Mouse (Mus musculus): ENCODE data around the gene Sec14l4. TPM values are rescaled to one million over a fixed set of nuclear protein-coding genes. Genes with fewer than 3 reads are reported as not detected.

Gene Sec14l4
- polyA plus RNA-seq, 1 experiment from 2014 or later = 0.41 TPM

- Histone ChIP-seq H3K4me1 (ENCODE audit: insufficient read depth, low read length) (no peaks in the 10 kb centered on the region), H3K4me2 (replicated peaks; ENCODE audit: low read depth, low read length) (no peak overlapping the region), H3K9ac (replicated peaks; ENCODE audit: low read length) (no peak overlapping the region), H3K4me3 (ENCODE audit: low read length) (no peak overlapping the region), H3K36me3 (ENCODE audit: insufficient read depth, low read length) (no peaks in the 10 kb centered on the region), H3K9me3 (ENCODE audit: low read length) (no peaks in the 10 kb centered on the region), H3K27ac (ENCODE audit: low read length) (no peak overlapping the region), H3K27me3 (ENCODE audit: insufficient read depth, low read length) (no peaks in the 10 kb centered on the region)
- WGBS = 44% methylated on average over 6 of the region's 6 CpGs
- ATAC-seq (ENCODE audit: low FRiP score, low TSS enrichment) = no peak
Measured at GRCm38 (mm10) chr11:4062981-4063380, 31.7 kb downstream of the Sec14l4 start.

GRCm38 (mm10) chr11:4064627-4065122 is 33.4 kb downstream of the Sec14l4 start, which contains the start of gene Sec14l3:
Gene Sec14l3, plus strand, starts transcription at chr11:4064841.
- no peak for ATAC-seq (ENCODE audit: low FRiP score, low TSS enrichment)
- WGBS = 68% methylated on average over 5 of the region's 5 CpGs
- H3K9ac ChIP-seq (replicated peaks; ENCODE audit: low read length) = no peak within 1 kb of the TSS

GRCm38 (mm10) chr11:4069664-4070063 is 38.4 kb downstream of the Sec14l4 start:
- no peak for ATAC-seq (ENCODE audit: low FRiP score, low TSS enrichment)
- 77% methylated on average over 1 of the region's 1 CpGs for WGBS
- Histone ChIP-seq H3K36me3 (ENCODE audit: insufficient read depth, low read length) (no peaks in the 10 kb centered on the region), H3K27ac (ENCODE audit: low read length) (no peak overlapping the region), H3K4me3 (ENCODE audit: low read length) (no peak overlapping the region), H3K4me1 (ENCODE audit: insufficient read depth, low read length) (no peaks in the 10 kb centered on the region), H3K9me3 (ENCODE audit: low read length) (no peaks in the 10 kb centered on the region), H3K27me3 (ENCODE audit: insufficient read depth, low read length) (no peaks in the 10 kb centered on the region), H3K4me2 (replicated peaks; ENCODE audit: low read depth, low read length) (no peak overlapping the region), H3K9ac (replicated peaks; ENCODE audit: low read length) (no peak overlapping the region)

More at GRCm38 (mm10) chr11:4064627-4065122, 33.4 kb downstream of the Sec14l4 start, which contains the start of gene Sec14l3:
- Histone ChIP-seq H3K27ac (ENCODE audit: low read length) (no peak within 1 kb of the TSS), H3K4me3 (ENCODE audit: low read length) (no peak within 1 kb of the TSS), H3K9me3 (ENCODE audit: low read length) (no peaks in the 10 kb centered on the region), H3K4me2 (replicated peaks; ENCODE audit: low read depth, low read length) (no peak within 1 kb of the TSS), H3K4me1 (ENCODE audit: insufficient read depth, low read length) (no peaks in the 10 kb centered on the region), H3K36me3 (ENCODE audit: insufficient read depth, low read length) (no peaks in the 10 kb centered on the region), H3K27me3 (ENCODE audit: insufficient read depth, low read length) (no peaks in the 10 kb centered on the region)

GRCm38 (mm10) chr11:4076633-4077032 is 45.4 kb downstream of the Sec14l4 start:
- WGBS = 10% methylated on average over 8 of the region's 8 CpGs
- H3K27me3 ChIP-seq (ENCODE audit: insufficient read depth, low read length) = no peaks in the 10 kb centered on the region
- ATAC-seq (ENCODE audit: low FRiP score, low TSS enrichment) = no peak

DNA sequence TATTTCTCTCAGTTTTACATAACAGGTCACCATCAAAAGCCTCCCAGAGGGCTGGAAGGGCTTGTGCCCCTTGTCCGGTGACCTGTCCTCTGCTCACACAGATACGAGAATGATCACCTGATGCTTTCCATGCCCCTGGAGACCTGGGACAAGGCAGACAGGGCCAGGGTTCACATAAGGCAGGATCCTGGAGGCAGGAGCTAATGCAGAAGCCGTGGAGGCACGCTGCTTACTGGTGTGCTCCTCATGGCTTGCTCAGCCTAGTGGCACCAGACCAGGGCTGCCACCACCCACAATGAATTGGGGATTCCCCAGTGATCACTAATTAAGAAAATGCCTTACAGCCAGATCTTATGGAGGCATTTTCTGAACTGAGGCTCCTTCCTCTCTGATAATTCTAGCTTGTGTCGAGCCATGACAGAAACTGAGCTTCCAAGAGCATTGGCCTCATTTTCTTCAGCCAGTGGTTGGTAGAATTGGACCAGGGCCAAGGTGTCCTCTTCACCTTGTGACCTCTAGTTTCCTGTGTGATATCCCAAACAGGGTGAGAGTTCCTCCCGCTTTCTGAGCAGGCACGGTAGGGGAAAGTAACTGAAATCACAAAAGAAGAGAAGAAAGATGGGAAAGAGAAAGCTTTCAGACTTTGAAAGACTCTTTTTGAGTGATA is 47.1 kb downstream of the Sec14l4 start:
- WGBS = 84% methylated on average over 7 of the region's 7 CpGs
- no peaks in the 10 kb centered on the region for H3K9me3 ChIP-seq (ENCODE audit: low read length)
- no peak overlapping the region for H3K4me3 ChIP-seq (ENCODE audit: low read length)
- ATAC-seq (ENCODE audit: low FRiP score, low TSS enrichment) = no peak
- no peak overlapping the region for H3K9ac ChIP-seq (replicated peaks; ENCODE audit: low read length)
- H3K27me3 ChIP-seq (ENCODE audit: insufficient read depth, low read length) = no peaks in the 10 kb centered on the region
- no peaks in the 10 kb centered on the region for H3K4me1 ChIP-seq (ENCODE audit: insufficient read depth, low read length)
- H3K4me2 ChIP-seq (replicated peaks; ENCODE audit: low read depth, low read length) = no peak overlapping the region
- no peak overlapping the region for H3K27ac ChIP-seq (ENCODE audit: low read length)
- H3K36me3 ChIP-seq (ENCODE audit: insufficient read depth, low read length) = no peaks in the 10 kb centered on the region

More at GRCm38 (mm10) chr11:4076633-4077032, 45.4 kb downstream of the Sec14l4 start:
- Histone ChIP-seq H3K4me1 (ENCODE audit: insufficient read depth, low read length) (no peaks in the 10 kb centered on the region), H3K36me3 (ENCODE audit: insufficient read depth, low read length) (no peaks in the 10 kb centered on the region), H3K9me3 (ENCODE audit: low read length) (no peaks in the 10 kb centered on the region), H3K9ac (replicated peaks; ENCODE audit: low read length) (no peak overlapping the region), H3K4me2 (replicated peaks; ENCODE audit: low read depth, low read length) (no peak overlapping the region), H3K27ac (ENCODE audit: low read length) (no peak overlapping the region), H3K4me3 (ENCODE audit: low read length) (no peak overlapping the region)

GRCm38 (mm10) chr11:4080219-4080618 is 49.0 kb downstream of the Sec14l4 start:
- Histone ChIP-seq H3K27me3 (ENCODE audit: insufficient read depth, low read length) (no peaks in the 10 kb centered on the region), H3K4me2 (replicated peaks; ENCODE audit: low read depth, low read length) (no peak overlapping the region), H3K9ac (replicated peaks; ENCODE audit: low read length) (no peak overlapping the region), H3K9me3 (ENCODE audit: low read length) (no peaks in the 10 kb centered on the region), H3K4me1 (ENCODE audit: insufficient read depth, low read length) (no peaks in the 10 kb centered on the region), H3K27ac (ENCODE audit: low read length) (no peak overlapping the region), H3K36me3 (ENCODE audit: insufficient read depth, low read length) (no peaks in the 10 kb centered on the region), H3K4me3 (ENCODE audit: low read length) (no peak overlapping the region)
- ATAC-seq (ENCODE audit: low FRiP score, low TSS enrichment) = no peak
- 8% methylated on average over 4 of the region's 4 CpGs for WGBS

DNA sequence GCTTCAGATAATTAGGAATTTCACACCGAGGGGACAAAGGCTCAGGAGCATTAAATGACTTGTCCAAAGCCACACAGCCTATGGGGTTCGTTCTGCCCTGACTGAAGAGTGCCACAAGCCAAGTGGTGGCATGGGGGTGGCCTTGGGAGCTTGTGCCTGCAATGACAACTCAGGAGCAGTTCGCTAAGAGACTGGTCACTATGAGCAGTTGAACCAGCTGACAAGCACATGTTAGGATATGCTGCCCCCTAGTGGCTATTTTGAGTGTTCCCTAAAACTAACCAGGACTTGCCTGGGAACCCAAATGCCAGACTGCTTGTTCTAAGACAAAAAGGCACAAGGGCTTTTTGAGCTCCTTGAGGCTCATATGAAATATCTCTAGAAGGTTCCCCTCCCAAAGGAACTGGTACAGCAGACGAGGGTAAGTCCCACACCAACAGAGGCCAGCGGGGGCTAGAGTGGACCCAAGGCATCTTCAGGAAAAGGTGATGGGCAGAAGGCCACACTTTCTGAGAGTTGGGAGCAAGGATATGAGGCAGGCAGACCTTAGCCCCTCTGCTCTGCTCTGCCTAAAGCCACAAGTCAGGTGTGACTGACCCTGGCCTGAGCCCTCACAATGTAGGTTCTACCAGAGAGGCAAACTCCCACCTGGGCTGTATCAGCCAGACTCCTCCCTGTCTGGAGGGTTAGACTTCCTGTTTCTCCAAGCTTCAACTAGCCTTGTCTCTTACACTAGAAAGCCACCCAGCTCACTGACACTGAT is 52.2 kb downstream of the Sec14l4 start:
- no peaks in the 10 kb centered on the region for H3K27me3 ChIP-seq (ENCODE audit: insufficient read depth, low read length)
- no peak overlapping the region for H3K27ac ChIP-seq (ENCODE audit: low read length)
- ATAC-seq (ENCODE audit: low FRiP score, low TSS enrichment) = no peak
- no peaks in the 10 kb centered on the region for H3K36me3 ChIP-seq (ENCODE audit: insufficient read depth, low read length)
- 28% methylated on average over 5 of the region's 5 CpGs for WGBS
- no peak overlapping the region for H3K9ac ChIP-seq (replicated peaks; ENCODE audit: low read length)
- no peaks in the 10 kb centered on the region for H3K4me1 ChIP-seq (ENCODE audit: insufficient read depth, low read length)
- H3K4me2 ChIP-seq (replicated peaks; ENCODE audit: low read depth, low read length) = no peak overlapping the region
- no peak overlapping the region for H3K4me3 ChIP-seq (ENCODE audit: low read length)
- no peaks in the 10 kb centered on the region for H3K9me3 ChIP-seq (ENCODE audit: low read length)

DNA sequence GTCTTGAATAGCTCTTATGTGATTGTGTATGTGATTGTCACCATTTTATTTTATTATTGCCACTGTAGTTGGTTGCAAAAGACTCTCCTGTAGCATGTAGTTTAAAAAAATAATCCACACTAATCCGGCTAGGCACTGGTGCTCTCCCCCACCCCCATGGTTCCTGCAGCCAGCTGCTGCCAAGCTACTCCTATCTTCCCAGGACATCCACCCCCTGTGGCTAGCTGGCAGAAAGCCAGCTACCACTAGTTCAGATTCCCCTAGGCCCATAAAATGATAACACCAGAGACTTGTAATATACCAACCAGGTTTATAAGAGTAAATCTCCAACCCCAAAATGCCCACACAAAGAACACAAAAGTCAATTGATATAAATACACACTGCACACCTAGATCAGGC is 55.0 kb downstream of the Sec14l4 start:
- Histone ChIP-seq H3K27me3 (ENCODE audit: insufficient read depth, low read length) (no peaks in the 10 kb centered on the region), H3K9me3 (ENCODE audit: low read length) (peaks cover 5% of the 10 kb centered on the region; the same call in 1 of the 2 replicates), H3K4me3 (ENCODE audit: low read length) (no peak overlapping the region), H3K4me1 (ENCODE audit: insufficient read depth, low read length) (no peaks in the 10 kb centered on the region), H3K36me3 (ENCODE audit: insufficient read depth, low read length) (peaks cover 7% of the 10 kb centered on the region), H3K27ac (ENCODE audit: low read length) (no peak overlapping the region), H3K4me2 (replicated peaks; ENCODE audit: low read depth, low read length) (no peak overlapping the region), H3K9ac (replicated peaks; ENCODE audit: low read length) (no peak overlapping the region)
- ATAC-seq (ENCODE audit: low FRiP score, low TSS enrichment) = no peak
- WGBS = 62% methylated on average over 1 of the region's 1 CpGs

DNA sequence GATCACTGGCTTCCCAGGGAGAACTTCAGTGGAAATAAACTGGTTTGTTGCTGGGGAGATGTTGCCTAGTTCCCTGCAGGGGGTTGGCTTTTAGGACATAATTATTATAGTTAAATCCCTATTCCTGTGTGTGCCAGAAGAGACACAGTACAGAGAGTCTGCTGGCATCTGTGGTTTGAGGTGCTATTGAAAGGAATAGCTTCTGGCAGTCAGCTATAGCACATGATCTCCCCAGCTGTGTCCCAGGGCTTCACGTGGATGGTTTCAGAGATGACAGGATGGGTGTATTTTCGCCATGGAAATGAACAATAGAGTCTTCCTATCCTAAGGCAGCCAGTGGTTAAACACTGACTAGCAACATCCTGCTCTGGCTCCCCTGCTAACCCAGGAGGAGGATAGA is 56.0 kb downstream of the Sec14l4 start:
- Histone ChIP-seq H3K4me1 (ENCODE audit: insufficient read depth, low read length) (no peaks in the 10 kb centered on the region), H3K4me2 (replicated peaks; ENCODE audit: low read depth, low read length) (no peak overlapping the region), H3K9ac (replicated peaks; ENCODE audit: low read length) (no peak overlapping the region), H3K4me3 (ENCODE audit: low read length) (no peak overlapping the region), H3K9me3 (ENCODE audit: low read length) (peaks cover 5% of the 10 kb centered on the region; the same call in 1 of the 2 replicates), H3K27ac (ENCODE audit: low read length) (no peak overlapping the region), H3K36me3 (ENCODE audit: insufficient read depth, low read length) (peaks cover 17% of the 10 kb centered on the region), H3K27me3 (ENCODE audit: insufficient read depth, low read length) (no peaks in the 10 kb centered on the region)
- WGBS = 62% methylated on average over 2 of the region's 2 CpGs
- no peak for ATAC-seq (ENCODE audit: low FRiP score, low TSS enrichment)

All from kidney, embryonic 16.5 days (tissue).